Mouse (Mus musculus): Measurements from ENCODE around the gene F2rl3. TPM values are rescaled to one million over a fixed set of nuclear protein-coding genes. Genes with fewer than 3 reads are reported as not detected.

F2rl3 gene
- total and polyA plus RNA-seq, 3 experiments: 0.08 to 0.11 TPM; not detected in 1

- TF ChIP-seq NELFE (IDR thresholded peaks at IDR 0.05; ENCODE audit: low read depth, low read length): peak; percentile 96
Measured at GRCm38 (mm10) chr8:72722769-72723650, 38.7 kb upstream of the F2rl3 start, which contains the start of gene Sin3b (continued).

- Histone ChIP-seq H3K9ac (ENCODE audit: control insufficient read depth, low read depth, low read length, poor library complexity, severe bottlenecking) (peak overlapping the region; percentile 98), H3K9me3 (replicated peaks; ENCODE audit: insufficient read depth, low read length) (no peaks in the 10 kb centered on the region), H3K27me3 (ENCODE audit: control insufficient read depth in 1 of 2, insufficient read depth in 2 of 2, low read length in 2 of 2) (no peaks in the 10 kb centered on the region), H3K4me1 (ENCODE audit: control insufficient read depth in 1 of 2, insufficient read depth in 2 of 2, low read length in 2 of 2) (peaks cover 0 to 10% of the 10 kb centered on the region in 2 experiments; a peak in 3 of 4 replicates), H3K4me3 (ENCODE audit: control insufficient read depth in 1 of 2, insufficient read depth in 1 of 2, low read depth in 2 of 2, low read length in 2 of 2) (peak overlapping the region; percentile 94 to 99), H3K27ac (ENCODE audit: control insufficient read depth, low read depth, low read length) (no peak overlapping the region), H3K36me3 (ENCODE audit: control insufficient read depth in 1 of 2, insufficient read depth in 2 of 2, low read length in 2 of 2) (peaks cover 5% of the 10 kb centered on the region in 2 experiments), H3K79me2 (ENCODE audit: control insufficient read depth, insufficient read depth, low read length, poor library complexity) (peaks cover 10% of the 10 kb centered on the region)
- TF ChIP-seq MAX (IDR thresholded peaks at IDR 0.05; ENCODE audit: low read length) (no peak), ELF1 (IDR thresholded peaks at IDR 0.05; ENCODE audit: low read depth, low read length) (0 out of 2 replicates have a peak, but pooled peaks have one; percentile 11)
- DNase-seq (ENCODE audit: low read depth, low spot score): peak; percentile 38
Measured at GRCm38 (mm10) chr8:72723651-72724001, 38.1 kb upstream of the F2rl3 start.

GRCm38 (mm10) chr8:72728636-72729035 lies 33.0 kb upstream of the F2rl3 start:
- Histone ChIP-seq H3K9ac (ENCODE audit: control insufficient read depth, low read depth, low read length, poor library complexity, severe bottlenecking) (no peak overlapping the region), H3K4me1 (ENCODE audit: control insufficient read depth in 1 of 2, insufficient read depth in 2 of 2, low read length in 2 of 2) (peaks cover 0 to 10% of the 10 kb centered on the region in 2 experiments; a peak in 3 of 4 replicates), H3K4me3 (ENCODE audit: control insufficient read depth in 1 of 2, insufficient read depth in 1 of 2, low read depth in 2 of 2, low read length in 2 of 2) (no peak overlapping the region), H3K36me3 (ENCODE audit: control insufficient read depth in 1 of 2, insufficient read depth in 2 of 2, low read length in 2 of 2) (peaks cover 5 to 9% of the 10 kb centered on the region in 2 experiments), H3K27ac (ENCODE audit: control insufficient read depth, low read depth, low read length) (no peak overlapping the region), H3K27me3 (ENCODE audit: control insufficient read depth in 1 of 2, insufficient read depth in 2 of 2, low read length in 2 of 2) (no peaks in the 10 kb centered on the region), H3K79me2 (ENCODE audit: control insufficient read depth, insufficient read depth, low read length, poor library complexity) (peaks cover 5% of the 10 kb centered on the region), H3K9me3 (replicated peaks; ENCODE audit: insufficient read depth, low read length) (no peaks in the 10 kb centered on the region)
- TF ChIP-seq TCF12 (IDR thresholded peaks at IDR 0.05; ENCODE audit: low read depth, low read length) (no peak), NELFE (IDR thresholded peaks at IDR 0.05; ENCODE audit: low read depth, low read length) (no peak), JUND (IDR thresholded peaks at IDR 0.05; ENCODE audit: low read depth, low read length) (no peak), UBTF (IDR thresholded peaks at IDR 0.05; ENCODE audit: borderline replicate concordance, insufficient read depth, low read depth, low read length) (no peak), SIN3A (IDR thresholded peaks at IDR 0.05; ENCODE audit: low read length) (no peak), ZMIZ1 (IDR thresholded peaks at IDR 0.05; ENCODE audit: low read depth, low read length) (no peak), POLR2A (IDR thresholded peaks at IDR 0.05; ENCODE audit: control insufficient read depth in 1 of 2, insufficient read depth in 1 of 2, low read depth in 1 of 2, low read length in 2 of 2, poor library complexity in 1 of 2) (no peak), POLR2AphosphoS5 (IDR thresholded peaks at IDR 0.05; ENCODE audit: borderline replicate concordance, low read depth, low read length) (no peak)
- DNase-seq (ENCODE audit: low read depth, low spot score): no peak

- TF ChIP-seq RAD21 (IDR thresholded peaks at IDR 0.05; ENCODE audit: low read depth, low read length): no peak
- TF ChIP-seq POLR2A (IDR thresholded peaks at IDR 0.05; ENCODE audit: control insufficient read depth in 1 of 2, insufficient read depth in 1 of 2, low read depth in 1 of 2, low read length in 2 of 2, poor library complexity in 1 of 2): peak in 1 of 2 experiments; percentile 24; a peak in 1 of 4 replicates
- Histone ChIP-seq H3K4me3 (ENCODE audit: control insufficient read depth in 1 of 2, insufficient read depth in 1 of 2, low read depth in 2 of 2, low read length in 2 of 2) (no peak overlapping the region), H3K79me2 (ENCODE audit: control insufficient read depth, insufficient read depth, low read length, poor library complexity) (no peaks in the 10 kb centered on the region), H3K4me1 (ENCODE audit: control insufficient read depth in 1 of 2, insufficient read depth in 2 of 2, low read length in 2 of 2) (no peaks in the 10 kb centered on the region), H3K9ac (ENCODE audit: control insufficient read depth, low read depth, low read length, poor library complexity, severe bottlenecking) (no peak overlapping the region), H3K27me3 (ENCODE audit: control insufficient read depth in 1 of 2, insufficient read depth in 2 of 2, low read length in 2 of 2) (no peaks in the 10 kb centered on the region), H3K27ac (ENCODE audit: control insufficient read depth, low read depth, low read length) (no peak overlapping the region), H3K36me3 (ENCODE audit: control insufficient read depth in 1 of 2, insufficient read depth in 2 of 2, low read length in 2 of 2) (peaks cover 0 to 4% of the 10 kb centered on the region in 2 experiments; a peak in 1 of 4 replicates), H3K9me3 (replicated peaks; ENCODE audit: insufficient read depth, low read length) (no peaks in the 10 kb centered on the region)
- no peak for DNase-seq (ENCODE audit: low read depth, low spot score)
Measured at GRCm38 (mm10) chr8:72735001-72735400, 26.7 kb upstream of the F2rl3 start.

All from MEL (cell line).